Mouse (Mus musculus) liver (tissue): ENCODE measurements at regions not wholly inside any gene's neighbourhood (a gene's known extent, or its start where the extent isn't known, plus 50 kb on each side); places are given as distances from the start of the nearest gene placed in this dataset.
"Not testable (repeated sequence)": the region's sequence is repeated elsewhere in the genome, so short reads cannot be mapped to it uniquely, and the experiment has no call there.

ENCODE experiments used
- DNase-seq: peaks from one replicate; pipeline ENCODE4 v3.0.0-alpha.2; 2020; ENCODE audit warnings: mixed read lengths

DNA sequence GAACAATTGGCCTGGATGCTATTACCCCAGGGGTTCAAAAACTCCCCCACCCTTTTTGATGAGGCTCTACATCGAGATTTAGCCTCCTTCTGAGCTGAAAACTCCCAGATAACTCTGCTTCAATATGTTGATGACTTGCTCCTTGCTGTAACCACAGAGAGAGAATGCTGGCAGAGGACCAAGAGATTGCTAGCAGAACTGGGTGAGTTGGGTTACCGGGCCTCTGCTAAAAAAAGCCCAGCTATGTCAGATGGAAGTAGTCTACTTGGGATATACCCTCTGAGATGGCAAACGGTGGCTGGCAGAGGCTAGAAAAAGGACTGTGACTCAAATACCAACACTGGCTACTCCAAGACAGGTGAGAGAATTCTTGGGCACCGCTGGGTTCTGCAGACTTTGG is 63.9 kb upstream of the Gm906 start:
- DNase-seq = not testable (repeated sequence)

GRCm38 (mm10) chr13:50322512-50322911 is 72.4 kb upstream of the Gm906 start:
- DNase-seq = peak; percentile 5

DNA sequence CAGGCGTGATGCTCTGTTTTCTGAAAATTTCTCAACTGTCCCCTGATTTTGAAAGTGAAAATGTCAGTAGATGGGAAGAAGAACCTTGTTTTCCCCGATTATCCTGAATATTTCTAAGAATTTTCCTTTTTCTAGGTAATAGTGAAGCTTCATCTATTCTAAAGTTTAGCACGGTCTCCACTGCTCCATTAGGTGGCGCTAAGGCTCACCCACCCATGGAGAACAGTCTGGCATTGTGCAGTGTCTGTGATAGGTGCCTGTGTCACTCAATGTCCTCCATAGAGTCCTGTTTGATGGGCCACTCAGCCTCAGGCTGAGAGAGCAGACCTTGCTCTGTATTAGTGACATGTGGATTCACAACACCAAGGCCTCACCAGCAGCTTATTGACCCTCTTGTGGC is 78.5 kb upstream of the Gm906 start:
- DNase-seq = no peak

DNA sequence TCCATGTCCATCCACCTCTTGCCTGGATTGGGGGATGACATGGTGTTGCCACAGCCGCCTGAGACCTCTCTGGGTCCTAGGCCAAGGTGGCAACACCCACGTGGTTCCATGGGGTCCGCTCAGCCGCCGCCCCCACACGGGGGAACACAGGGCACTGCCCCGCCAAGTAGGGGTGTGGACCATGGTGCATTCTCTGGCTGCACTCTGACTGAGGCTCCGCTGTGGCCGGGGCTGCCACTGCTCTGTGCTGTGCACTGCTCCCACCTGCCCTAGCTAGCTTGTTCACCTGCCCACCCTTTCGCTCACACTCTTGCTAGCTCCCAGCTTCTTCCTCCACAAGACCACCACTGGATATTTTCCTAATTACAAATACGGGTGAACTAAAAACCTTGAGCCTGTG is 73.5 kb upstream of the Fbxw17 start:
- no peak for DNase-seq

- no peak for DNase-seq
Measured at GRCm38 (mm10) chr13:50351946-50352345, 65.7 kb upstream of the Fbxw17 start.

DNA sequence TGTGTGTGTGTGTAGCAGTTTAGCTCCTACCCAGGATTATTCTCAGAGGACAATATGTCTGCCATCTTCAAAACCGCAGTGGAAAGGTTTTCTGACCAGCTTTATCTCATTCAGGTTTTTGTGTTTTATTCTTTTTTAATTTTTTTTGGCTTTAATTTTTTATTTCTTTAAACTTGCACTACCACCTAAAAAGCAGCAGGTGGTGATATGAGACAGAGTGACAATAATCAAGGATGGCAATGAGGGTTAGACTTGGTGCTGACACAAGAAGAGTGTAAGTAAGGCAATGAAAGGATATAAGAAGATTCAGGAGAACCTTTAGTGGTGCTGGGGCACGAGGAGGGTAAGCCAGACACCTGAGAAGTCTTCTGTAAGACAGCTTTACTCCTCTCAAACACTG is 62.4 kb upstream of the Fbxw17 start:
- DNase-seq = no peak

DNA sequence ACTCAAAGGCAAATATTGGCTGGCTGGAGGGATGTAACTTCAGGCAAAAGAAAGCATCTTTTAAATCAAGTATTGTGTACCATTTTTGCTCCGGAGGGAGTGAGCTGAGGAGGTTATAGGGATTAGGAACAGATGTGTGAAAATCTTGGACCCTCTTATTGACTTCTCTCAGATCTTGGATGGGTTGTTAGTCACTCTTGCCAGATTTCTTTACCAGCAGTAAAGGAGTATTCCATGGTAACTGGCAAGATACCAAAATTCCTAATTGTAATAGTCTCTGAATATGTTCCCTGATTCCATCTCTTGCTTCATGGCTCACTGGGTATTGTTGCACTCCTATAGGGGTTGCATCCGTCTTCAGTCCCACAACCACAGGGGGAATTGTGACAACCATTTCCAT is 58.1 kb upstream of the Fbxw17 start:
- no peak for DNase-seq
